Mouse (Mus musculus) E14TG2a.4 (cell line): ENCODE measurements around the gene Itga9.

Experiments used
- CTCF ChIP-seq: conservative IDR thresholded peaks from 2 replicates; pipeline ENCODE4 v1.5.1; 2014; ENCODE audit warnings: low read length
- NANOG ChIP-seq: IDR thresholded peaks from 2 replicates; pipeline ENCODE4 v1.6.1; 2014; ENCODE audit warnings: borderline replicate concordance, low read length, mixed read lengths
- POU5F1 ChIP-seq: IDR thresholded peaks from 2 replicates; pipeline ENCODE4 v1.6.1; 2014; ENCODE audit warnings: low read length, borderline replicate concordance

- TF ChIP-seq CTCF: no peak
- no peak for TF ChIP-seq POU5F1
- no peak for TF ChIP-seq NANOG
Observed at GRCm38 (mm10) chr9:118574911-118575310, 31.6 kb upstream of the Itga9 start.
